Mouse (Mus musculus) left cerebral cortex, adult 6 months (tissue): ENCODE results near the gene Rnf31. TPM values are rescaled to one million over a fixed set of nuclear protein-coding genes. Genes with fewer than 3 reads are reported as not detected.

ENCODE experiments used
- long read RNA-seq, 2 experiments: library from polyadenylated mRNA; unstranded; transcript quantifications; one replicate each; pipeline ENCODE4 v2.0.0; 2019 to 2020
- polyA plus RNA-seq: library from polyadenylated mRNA; unstranded; fragments of <200 nt; fragmentation: Nextera tagmentation; gene quantifications from 2 replicates; pipeline ENCODE4 v1.2.3, GENCODE M21; 2021

Gene Rnf31
- polyA plus RNA-seq, result 7.8 and 9.4 TPM in 2 replicates
- long read RNA-seq, experiment 1, transcript Rnf31-201 (21 exons, 3,485 nt), result major isoform, 24 of 54 reads
- long read RNA-seq, experiment 1, partial matches to known transcripts, result 20 of 54 reads
- long read RNA-seq, experiment 1, other reads (novel, unspliced or antisense), result 10 of 54 reads
- long read RNA-seq, experiment 2, partial matches to known transcripts, result 4 of 6 reads
- long read RNA-seq, experiment 2, other reads (novel, unspliced or antisense), result 0 of 6 reads

DNA sequence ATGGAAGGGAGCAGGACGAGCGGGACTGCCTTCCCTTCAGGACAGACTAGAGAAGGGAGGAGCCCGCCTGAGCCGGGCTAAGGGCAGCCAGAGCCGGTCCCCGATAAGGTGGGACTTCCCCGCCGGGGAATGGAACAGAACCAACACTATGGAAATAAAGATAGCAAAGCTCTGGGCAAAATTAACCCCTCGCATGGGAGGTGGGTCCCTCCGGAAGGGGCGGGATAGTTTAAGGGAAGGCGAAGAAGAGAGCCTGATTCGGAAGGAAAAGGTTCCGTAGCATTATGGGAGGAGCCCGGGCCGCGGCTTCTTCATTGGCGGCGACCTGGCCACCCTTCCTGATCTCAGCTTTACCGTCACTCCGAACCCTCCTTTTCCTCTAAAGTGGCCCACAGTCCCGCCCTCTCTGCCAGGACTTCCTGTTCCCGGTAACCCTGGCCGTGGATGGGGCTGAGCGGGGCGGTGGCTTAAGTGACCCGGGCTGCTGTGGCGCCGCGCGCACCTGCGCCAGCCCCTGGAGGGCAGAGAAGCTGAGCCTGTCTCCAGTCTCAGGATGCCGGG, at the start of gene Rnf31:
Rnf31 (plus strand) TSS at position 378 of the 561 bp plus-strand sequence.

DNA sequence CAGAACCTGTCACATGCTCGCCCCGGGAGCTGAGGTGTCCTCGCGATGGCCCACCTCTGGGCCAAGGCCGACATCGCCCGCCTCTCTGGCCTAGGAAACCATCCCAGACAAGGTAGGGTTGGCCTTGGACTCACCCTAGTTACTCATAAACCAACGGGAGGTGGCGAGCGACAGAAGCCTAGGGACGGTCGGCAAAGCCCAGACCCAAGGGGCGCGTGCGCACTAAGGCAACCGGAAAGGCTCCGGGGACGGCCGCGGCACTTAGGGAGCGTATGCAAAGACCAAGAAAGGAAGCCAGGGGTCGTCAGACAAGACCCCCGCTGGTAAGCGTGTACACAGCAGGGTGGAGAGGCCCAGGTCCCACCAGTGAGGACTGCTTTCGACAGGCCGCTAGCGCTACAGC, 31.7 kb upstream of the Rnf31 start, which contains the start of gene Dcaf11:
Dcaf11 (plus strand) TSS at position 208 of the 403 bp plus-strand sequence.

DNA sequence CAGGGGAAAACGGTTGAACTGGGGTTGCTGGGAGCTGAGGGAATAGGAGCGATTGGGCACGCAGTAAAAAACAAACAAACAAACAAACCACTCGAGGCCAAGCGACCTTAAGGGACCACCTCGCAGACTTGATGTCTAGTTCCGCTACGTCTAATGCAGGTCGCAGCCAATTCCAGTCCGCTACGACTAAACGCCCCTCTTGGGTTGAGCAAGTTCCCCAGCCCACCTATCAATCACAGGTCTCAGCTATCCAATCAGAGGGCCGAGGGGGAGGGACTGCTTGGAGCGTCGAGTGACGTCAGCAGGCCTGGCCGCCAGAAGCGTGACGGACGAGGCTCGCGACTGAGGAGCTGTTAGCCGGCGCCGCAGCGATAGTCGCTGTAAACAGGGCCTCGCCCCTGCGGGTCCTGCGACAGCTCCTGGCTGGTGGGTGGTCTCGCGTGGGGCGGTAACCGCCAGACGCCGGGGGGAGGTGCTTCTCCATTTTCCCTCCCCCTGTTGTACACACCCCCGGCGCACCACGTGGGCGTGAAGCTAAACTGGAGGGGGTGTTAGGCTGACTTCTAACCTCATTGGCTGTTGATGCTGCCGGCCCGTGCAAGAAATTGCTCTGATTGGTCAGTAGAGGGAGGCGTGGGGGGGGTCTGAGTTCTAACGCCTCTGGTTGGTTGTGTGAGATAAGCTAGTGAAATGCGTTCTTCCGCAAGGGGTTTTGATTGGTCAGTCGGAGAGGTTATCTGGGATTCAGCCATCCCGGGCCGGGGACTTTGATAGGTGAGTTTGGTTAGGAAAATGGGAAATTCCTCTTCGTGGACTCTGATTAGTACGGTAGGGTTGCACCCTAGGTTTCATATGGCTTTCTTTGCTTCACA, 31.1 kb upstream of the Rnf31 start, which contains the start of gene A730061H03Rik:
A730061H03Rik (minus strand) TSS at position 205 of the 872 bp plus-strand sequence.

DNA sequence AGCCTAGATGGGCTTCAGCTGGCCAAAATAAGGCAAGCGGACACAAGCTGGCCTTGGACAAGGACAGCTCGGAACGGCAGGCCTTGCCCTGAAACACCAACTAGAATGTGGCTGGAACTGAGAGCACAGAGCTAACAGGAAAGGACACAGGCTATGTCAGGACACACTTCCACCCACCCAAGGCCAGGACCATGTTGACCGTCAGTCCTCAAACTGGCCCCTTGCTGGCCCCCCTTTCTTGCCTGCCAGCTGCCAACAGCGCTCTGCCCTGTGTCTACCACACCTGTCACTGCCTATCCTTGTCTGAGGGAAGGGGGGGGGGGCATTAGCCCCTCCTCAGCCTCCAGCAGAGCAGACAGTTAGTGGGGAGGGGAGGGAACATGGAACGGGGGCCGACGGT, 16.2 kb upstream of the Rnf31 start, which contains the start of gene Fitm1:
Fitm1 (plus strand) TSS at position 316 of the 400 bp plus-strand sequence.

DNA sequence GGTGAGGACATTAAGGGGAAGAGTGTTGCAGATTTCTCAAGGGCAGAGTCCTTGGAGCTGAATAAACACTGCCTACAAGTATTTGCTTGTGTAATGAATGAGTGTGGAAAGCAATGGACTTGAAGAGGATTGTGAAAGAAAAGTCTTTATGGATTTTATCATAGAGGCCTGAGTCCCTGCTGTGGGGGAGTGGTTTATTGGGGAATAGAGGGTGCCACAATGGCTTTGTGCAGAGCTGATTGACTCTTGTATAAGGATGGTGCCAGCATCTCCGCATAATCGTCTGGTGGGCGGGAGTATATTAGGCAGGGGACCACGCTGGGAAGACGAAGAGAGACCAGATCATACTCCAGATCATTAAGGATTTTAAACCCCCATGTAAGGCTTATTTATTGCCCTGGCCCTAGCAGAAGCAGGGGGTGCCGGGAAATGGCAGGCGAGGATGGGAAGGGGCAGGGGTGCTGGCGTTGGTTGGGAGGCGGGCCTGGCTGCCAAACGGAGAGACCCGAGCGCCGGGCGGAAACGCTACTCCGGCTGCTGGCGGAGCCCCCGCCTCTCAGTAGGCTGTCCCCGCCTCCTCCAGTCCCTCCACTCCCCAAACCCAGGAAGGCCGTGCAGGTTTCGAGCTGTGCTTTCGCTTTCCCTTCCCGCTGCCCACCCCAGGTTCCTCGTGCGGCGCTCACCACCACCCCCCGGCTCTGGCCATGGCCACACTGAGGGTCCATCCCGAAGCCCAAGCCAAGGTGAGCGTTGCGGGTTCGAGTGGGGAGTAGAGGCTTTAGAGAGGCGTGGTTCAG, 13.4 kb upstream of the Rnf31 start, which contains the start of gene Psme1:
Psme1 (plus strand) TSS at position 253 of the 797 bp plus-strand sequence.

DNA sequence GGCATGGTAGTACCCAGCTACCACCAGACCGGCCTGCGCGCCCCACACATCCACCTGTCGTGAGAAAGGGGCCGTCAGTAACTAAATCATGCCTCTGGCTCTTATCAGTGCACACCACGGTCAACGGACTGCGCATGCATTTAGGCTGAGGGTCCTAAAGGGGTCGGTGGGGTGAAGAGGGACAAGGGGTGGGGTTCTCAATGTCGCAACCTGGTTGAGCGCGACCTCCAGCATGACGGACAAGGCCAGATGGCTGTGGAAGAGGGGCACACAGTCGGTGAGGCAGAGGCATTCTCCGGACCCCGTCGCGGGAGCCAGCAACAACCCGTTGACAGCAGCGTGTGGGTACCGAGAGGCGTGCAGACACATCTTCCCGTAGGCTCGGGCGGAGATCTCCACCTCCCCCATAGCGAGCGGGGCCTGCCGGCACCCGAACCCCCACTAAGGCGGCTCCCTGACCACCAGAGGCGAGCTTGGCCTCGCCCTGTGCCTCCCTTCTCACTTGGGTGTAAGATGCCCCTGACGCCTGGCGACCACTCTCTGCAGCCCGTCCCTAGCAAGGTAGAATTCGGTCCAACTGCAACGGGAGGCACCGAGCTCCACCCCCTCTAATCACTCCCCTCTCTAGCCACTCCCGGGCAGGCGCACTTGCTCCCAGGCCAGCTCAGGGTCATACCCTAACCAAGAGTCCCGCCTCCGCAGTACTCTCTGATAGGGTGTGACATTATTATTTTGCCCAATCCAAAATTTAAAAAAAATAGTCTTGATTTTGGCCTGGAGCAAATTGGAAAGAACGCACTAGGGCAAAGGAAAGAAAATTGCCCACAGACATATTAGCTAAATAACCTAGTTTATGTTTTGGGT, 6.6 kb upstream of the Rnf31 start, which contains the start of gene Emc9:
Emc9 (minus strand) TSS at position 601 of the 864 bp plus-strand sequence.

DNA sequence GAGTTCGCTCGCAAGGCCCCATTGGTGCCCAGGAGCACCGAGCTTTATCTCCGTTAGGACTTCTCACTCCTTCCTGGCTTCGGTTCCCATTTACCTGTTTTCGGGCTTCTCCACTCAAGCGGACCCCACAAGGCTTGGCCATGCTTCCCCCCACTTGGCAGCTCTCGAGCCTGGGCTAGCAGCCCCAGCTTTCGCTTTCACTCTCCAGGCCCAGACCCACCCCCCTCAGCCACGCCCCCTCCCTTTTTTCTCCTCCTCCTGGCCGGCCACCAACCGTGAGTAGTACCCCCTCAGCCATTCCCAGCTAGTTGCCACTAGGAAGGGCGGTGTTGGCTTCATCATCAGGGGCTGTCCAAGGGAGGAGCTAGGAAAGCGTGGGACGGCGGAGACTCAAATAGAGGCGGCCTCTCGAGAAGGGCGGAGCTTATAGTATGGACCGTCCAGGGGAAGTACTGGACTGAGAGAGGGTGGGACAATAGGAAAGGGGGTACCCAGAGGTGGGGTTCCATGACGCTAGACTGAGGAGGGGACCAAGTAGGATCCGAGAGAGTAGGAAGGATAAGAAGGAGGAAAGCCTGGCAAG, 669 bp upstream of the Rnf31 start, which contains the start of gene Psme2:
Psme2 (minus strand) TSS at position 366 of the 583 bp plus-strand sequence.

DNA sequence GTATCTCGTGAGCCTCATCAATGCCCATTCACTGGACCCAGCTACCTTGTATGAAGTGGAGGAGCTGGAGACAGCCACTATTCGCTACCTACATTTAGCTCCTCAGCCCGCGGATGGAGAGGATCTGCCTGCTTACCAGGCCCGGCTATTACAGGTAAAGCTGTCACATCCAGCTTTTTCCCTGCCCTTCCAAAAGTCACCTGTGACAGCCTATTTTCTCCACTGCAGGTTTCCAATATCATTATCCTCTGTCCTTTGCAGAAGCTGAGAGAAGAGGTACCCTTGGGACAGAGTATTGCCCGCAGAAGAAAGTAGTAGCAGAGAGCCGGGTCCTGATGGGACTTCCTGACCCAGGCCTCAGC, 11.7 kb downstream of the Rnf31 start, which contains the start of gene Irf9:
Irf9 (plus strand) TSS at position 301 of the 362 bp plus-strand sequence.

DNA sequence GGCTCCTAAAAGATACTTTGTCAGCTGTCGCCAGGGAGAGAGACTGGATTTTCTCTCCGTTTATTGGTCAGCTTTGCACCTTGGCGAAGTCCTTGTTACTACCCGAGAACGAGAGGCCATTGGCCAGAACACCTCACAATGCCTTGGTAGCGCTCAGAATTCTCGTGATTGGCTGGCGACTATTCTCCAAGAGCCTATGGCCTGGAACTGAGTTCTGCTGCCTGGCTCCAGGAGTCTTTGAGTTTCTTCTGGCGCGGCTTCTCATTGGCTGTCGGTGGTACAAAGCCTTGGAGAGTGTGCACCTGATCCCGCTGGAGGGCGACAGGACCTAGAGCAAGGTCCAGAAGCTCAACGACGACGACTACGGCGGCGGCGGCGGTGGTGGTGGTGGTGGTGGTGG, 26.3 kb downstream of the Rnf31 start, which contains the start of gene Rec8:
Rec8 (plus strand) TSS at position 216 of the 400 bp plus-strand sequence.

DNA sequence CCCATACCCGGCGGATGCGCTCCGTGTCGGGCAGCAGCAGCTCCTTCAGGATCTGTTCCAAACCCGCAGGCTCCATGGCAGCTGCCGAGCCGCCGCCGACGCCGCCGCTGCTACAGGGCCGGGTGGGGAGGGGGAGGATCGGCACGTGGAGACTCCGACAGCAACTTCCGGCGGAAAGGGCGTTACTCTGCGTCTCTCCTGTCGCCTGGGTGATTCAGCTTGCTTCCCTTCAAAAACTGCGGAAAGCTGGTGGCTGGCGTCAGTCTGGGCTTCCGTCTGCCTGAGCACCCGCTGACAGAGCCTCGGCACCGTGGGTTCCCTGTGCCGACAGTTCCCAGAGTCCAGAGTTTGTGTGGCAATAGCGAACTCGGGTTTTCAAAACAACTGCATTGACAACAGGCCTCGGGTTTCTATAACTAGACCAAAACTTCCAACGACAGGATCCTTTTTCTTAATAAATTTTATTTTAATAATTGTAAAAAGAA, 44.1 kb downstream of the Rnf31 start, which contains the start of gene Ipo4:
Ipo4 (minus strand) TSS at position 435 of the 485 bp plus-strand sequence.

DNA sequence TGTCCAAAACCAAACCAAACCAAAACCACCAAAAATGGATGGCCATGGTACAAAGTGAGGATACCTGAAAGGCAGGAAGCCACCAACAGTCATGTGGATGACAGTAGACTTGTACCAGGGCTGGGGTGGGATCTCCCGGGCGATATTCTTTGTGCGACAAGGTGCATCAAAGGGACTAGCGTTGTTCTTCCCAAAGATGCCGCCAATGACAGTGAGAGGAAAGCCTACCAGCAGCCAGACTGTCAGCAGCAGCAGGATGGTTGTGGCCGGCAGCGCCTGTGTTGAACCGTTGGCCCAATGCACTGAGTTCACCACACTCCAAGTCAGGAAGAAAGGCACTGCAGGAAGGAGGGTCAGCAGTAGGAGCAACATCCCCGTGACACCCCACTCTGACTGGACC, 46.3 kb downstream of the Rnf31 start, which contains the start of gene Gm49378:
Gm49378 (minus strand) TSS at position 101 of the 400 bp plus-strand sequence.

DNA sequence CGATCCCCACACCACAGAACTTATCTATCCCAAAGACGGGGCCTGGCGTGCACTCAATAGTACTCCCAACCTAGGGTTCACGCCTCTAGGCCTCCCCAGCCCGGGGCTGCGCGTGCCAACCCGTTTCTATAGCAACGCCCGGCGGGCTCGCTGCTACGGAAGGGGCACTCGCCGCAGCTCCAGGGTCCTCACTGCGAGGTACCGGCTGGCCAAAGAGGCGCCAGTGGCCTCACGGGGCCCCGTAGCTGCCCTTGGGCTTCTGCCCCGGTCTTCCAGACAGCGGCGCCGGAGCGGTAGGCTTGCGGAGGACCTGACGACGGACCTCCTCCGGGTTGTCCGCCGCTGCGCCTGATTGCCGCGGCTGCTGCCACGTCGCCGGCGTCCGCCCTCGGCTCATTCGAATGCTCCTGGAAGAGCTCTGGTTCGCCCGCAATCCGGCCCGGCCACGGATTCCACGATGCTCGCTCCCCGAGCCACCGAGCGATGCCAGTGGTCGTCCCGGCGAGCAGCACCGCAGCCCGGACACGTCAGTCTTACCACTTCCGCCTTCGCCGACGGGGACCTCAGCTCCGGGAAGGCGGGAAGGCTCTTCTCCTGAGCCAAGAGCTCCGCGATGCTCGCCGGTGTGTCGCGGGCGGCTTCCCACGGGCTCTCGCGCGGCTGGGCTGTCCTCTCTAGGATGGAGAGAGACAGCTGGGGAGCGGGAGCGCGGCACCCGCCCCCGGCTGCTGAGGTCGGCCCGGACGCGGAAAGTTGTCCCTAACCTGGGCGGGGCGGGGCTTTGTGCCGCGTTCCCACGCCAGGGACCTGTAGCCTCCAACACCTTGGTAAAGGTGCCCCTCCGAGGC, 51.8 kb downstream of the Rnf31 start, which contains the start of gene Tm9sf1:
Tm9sf1 (minus strand) TSS at position 747 of the 848 bp plus-strand sequence.

DNA sequence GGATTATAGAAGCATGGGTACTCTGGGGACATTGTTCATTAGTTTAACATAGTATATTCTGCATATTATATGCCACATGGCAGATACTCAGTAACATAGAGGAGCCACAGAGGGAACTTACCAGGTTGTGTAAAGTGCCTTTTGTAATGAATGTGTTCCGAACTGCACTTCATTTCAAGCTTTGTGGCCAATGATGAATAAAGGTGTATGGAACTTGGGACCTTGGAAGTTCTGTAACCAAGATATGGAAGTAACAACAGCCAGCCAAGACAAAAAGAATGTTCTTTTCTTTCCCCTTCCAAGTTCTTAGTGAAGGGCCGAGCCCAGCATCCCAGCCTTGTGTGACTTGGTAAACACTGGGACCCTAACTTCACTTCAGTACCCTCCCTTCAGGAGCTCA, 58.4 kb downstream of the Rnf31 start, which contains the start of gene Tssk4:
Tssk4 (plus strand) TSS at position 301 of the 400 bp plus-strand sequence.

Other genes starting within 250 kb of the Rnf31 start
- gene Dhrs4, start 113.0 kb upstream of the Rnf31 start, polyA plus RNA-seq, result 15.8 and 18.1 TPM in 2 replicates
- 1.8 and 2.5 TPM in 2 replicates for gene Carmil3, start 101.1 kb upstream of the Rnf31 start, polyA plus RNA-seq
- 154 and 195 TPM in 2 replicates for gene Cpne6, start 81.3 kb upstream of the Rnf31 start, polyA plus RNA-seq
- 0.05 TPM in 1 of 2 replicates, not detected in the other for gene Nrl, start 66.7 kb upstream of the Rnf31 start, polyA plus RNA-seq
- 19.1 and 25.6 TPM in 2 replicates for gene Pck2, start 51.4 kb upstream of the Rnf31 start, polyA plus RNA-seq
- gene Dcaf11, start 31.7 kb upstream of the Rnf31 start, polyA plus RNA-seq, result 53.7 and 76.2 TPM in 2 replicates
- gene A730061H03Rik, start 31.3 kb upstream of the Rnf31 start, polyA plus RNA-seq, result 0.48 TPM in 1 of 2 replicates, not detected in the other
- gene Fitm1, start 16.1 kb upstream of the Rnf31 start, polyA plus RNA-seq, result not detected in 2 replicates
- gene Psme1, start 13.6 kb upstream of the Rnf31 start, polyA plus RNA-seq, result 49.1 and 53.6 TPM in 2 replicates
- gene Emc9, start 6.4 kb upstream of the Rnf31 start, polyA plus RNA-seq, result 112 and 145 TPM in 2 replicates
- 98.6 and 102 TPM in 2 replicates for gene Psme2, start 595 bp upstream of the Rnf31 start, polyA plus RNA-seq
- gene Irf9, start 11.9 kb downstream of the Rnf31 start, polyA plus RNA-seq, result 4.2 and 4.3 TPM in 2 replicates
- gene Rec8, start 26.3 kb downstream of the Rnf31 start, polyA plus RNA-seq, result 0.65 and 1.0 TPM in 2 replicates
- 40.6 and 51.1 TPM in 2 replicates for gene Ipo4, start 44.2 kb downstream of the Rnf31 start, polyA plus RNA-seq
- gene Gm49378, start 46.2 kb downstream of the Rnf31 start, polyA plus RNA-seq, result 0.55 TPM in 1 of 2 replicates, not detected in the other
- gene Tm9sf1, start 52.1 kb downstream of the Rnf31 start, polyA plus RNA-seq, result 24.9 and 28.7 TPM in 2 replicates
- gene Tssk4, start 58.5 kb downstream of the Rnf31 start, polyA plus RNA-seq, result 0.11 and 0.22 TPM in 2 replicates
- 55.6 and 68.7 TPM in 2 replicates for gene Mdp1, start 68.8 kb downstream of the Rnf31 start, polyA plus RNA-seq
- 21.2 and 26.0 TPM in 2 replicates for gene Gmpr2, start 80.2 kb downstream of the Rnf31 start, polyA plus RNA-seq
- 603 and 676 TPM in 2 replicates for gene Nedd8, start 80.4 kb downstream of the Rnf31 start, polyA plus RNA-seq
- 12.0 and 12.5 TPM in 2 replicates for gene Tinf2, start 90.1 kb downstream of the Rnf31 start, polyA plus RNA-seq
- gene Tgm1, start 122.2 kb downstream of the Rnf31 start, polyA plus RNA-seq, result not detected in 2 replicates
- 37.3 and 41.7 TPM in 2 replicates for gene Rabggta, start 130.6 kb downstream of the Rnf31 start, polyA plus RNA-seq
- 121 and 123 TPM in 2 replicates for gene Dhrs1, start 154.0 kb downstream of the Rnf31 start, polyA plus RNA-seq
- 7.6 and 7.7 TPM in 2 replicates for gene Nop9, start 154.0 kb downstream of the Rnf31 start, polyA plus RNA-seq
- gene Cideb, start 166.8 kb downstream of the Rnf31 start, polyA plus RNA-seq, result 4.6 and 5.6 TPM in 2 replicates
- 0.40 and 0.45 TPM in 2 replicates for gene Ltb4r2, start 169.7 kb downstream of the Rnf31 start, polyA plus RNA-seq
- gene Ltb4r1, start 174.3 kb downstream of the Rnf31 start, polyA plus RNA-seq, result not detected in 2 replicates
- 1.2 and 2.1 TPM in 2 replicates for gene Adcy4, start 192.4 kb downstream of the Rnf31 start, polyA plus RNA-seq
- 0.34 TPM in 1 of 2 replicates, not detected in the other for gene Ripk3, start 197.2 kb downstream of the Rnf31 start, polyA plus RNA-seq
- 0.15 and 0.23 TPM in 2 replicates for gene Nfatc4, start 231.4 kb downstream of the Rnf31 start, polyA plus RNA-seq